Mouse (Mus musculus): ENCODE measurements around the gene Ckmt2. TPM values are rescaled to one million over a fixed set of nuclear protein-coding genes. Genes with fewer than 3 reads are reported as not detected.

Ckmt2 gene
- total RNA-seq (2015; ENCODE audit: low replicate concordance) (not detected in 2 replicates), total RNA-seq (2017; ENCODE audit: low replicate concordance) (not detected in 2 replicates)

- ATAC-seq (replicated peaks; ENCODE audit: low FRiP score, poor library complexity, severe bottlenecking), result no peak
These were observed at the start of gene Ckmt2 for GRCm38 (mm10) chr13:91876741-91877349. Gene Ckmt2, minus strand, starts transcription at chr13:91876885.

GRCm38 (mm10) chr13:91921010-91921409, 44.3 kb upstream of the Ckmt2 start:
- no peak for ATAC-seq (replicated peaks; ENCODE audit: low FRiP score, poor library complexity, severe bottlenecking)

DNA sequence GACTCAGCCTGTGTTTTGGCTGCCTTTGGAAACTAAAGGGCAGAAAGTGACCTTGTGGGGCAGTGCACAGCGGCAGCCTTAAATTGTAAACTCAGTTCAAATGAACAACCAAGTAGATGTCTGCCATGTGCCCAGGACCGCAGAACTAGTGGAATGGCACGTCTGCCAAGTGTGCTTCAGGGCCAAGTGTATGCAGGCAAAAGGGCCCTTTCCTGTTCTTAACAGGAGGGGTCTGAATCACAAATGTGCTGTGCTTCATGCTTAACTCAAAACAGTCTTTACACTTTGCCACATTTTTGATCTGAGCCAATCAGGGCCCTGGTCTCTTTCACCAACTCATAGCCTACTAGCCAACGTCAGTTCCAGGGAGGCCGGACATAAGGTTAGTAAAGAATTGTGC, 42.1 kb upstream of the Ckmt2 start:
- ATAC-seq (replicated peaks; ENCODE audit: low FRiP score, poor library complexity, severe bottlenecking), result no peak

- no peak for ATAC-seq (replicated peaks; ENCODE audit: low FRiP score, poor library complexity, severe bottlenecking)
These were observed 41.1 kb upstream of the Ckmt2 start for GRCm38 (mm10) chr13:91917835-91918234.

DNA sequence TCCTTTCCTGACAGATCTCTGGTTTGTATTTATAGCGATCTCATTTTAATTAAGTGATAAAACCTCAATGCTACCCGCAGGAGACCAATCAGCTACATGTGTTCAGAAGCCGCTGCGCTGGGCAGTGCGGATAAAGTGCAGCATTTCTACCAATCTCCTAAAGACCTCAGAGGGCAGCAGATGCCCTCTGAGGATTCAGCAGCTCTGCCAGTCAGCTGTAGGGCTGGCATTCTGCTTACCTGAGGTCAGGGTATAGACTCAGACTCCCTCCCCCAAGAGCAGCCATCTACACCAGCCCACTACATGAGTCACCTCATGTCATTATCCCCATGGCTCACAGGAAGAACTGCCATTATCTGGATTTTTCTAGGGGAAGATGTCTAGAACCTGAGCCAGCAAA, 39.6 kb upstream of the Ckmt2 start:
- ATAC-seq (replicated peaks; ENCODE audit: low FRiP score, poor library complexity, severe bottlenecking), result no peak

- ATAC-seq (replicated peaks; ENCODE audit: low FRiP score, poor library complexity, severe bottlenecking), result no peak
These were observed 39.0 kb upstream of the Ckmt2 start for GRCm38 (mm10) chr13:91915582-91916239.

DNA sequence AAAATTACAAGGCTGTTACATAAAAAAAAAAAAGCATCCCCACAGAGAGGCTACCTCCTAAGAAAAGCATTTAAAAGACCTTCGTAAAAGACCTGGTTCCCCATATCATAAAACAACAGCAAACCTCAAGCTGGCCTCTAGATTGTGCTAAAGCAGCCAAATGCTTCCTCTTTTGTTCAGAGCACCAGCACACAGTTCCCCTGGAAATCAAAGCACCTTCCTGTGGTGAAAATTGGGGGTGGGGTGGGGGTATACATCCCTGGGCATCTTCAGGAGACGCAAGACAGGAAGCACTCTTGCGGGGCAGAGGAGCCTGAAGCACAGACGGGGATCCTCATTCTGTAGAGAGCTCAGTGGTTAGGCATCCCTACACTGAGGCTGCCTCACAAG, 38.5 kb upstream of the Ckmt2 start:
- no peak for ATAC-seq (replicated peaks; ENCODE audit: low FRiP score, poor library complexity, severe bottlenecking)

DNA sequence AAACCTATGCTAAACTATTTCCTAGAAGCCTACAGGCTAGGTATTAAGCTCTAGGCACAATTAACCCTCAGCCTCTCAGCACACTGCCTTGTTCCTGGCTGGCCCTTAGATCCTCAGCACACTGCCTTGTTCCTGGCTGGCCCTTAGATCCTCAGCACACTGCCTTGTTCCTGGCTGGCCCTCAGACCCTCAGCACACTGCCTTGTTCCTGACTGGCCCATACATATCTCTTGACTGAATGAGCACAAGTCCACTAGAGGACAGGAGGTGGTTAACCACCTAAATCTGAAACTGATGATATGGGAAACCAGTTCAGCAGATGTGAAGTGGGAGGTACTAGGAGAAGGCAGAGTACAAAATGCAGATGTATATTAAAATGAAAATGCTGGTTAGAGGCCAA, 35.0 kb upstream of the Ckmt2 start:
- ATAC-seq (replicated peaks; ENCODE audit: low FRiP score, poor library complexity, severe bottlenecking), result no peak

DNA sequence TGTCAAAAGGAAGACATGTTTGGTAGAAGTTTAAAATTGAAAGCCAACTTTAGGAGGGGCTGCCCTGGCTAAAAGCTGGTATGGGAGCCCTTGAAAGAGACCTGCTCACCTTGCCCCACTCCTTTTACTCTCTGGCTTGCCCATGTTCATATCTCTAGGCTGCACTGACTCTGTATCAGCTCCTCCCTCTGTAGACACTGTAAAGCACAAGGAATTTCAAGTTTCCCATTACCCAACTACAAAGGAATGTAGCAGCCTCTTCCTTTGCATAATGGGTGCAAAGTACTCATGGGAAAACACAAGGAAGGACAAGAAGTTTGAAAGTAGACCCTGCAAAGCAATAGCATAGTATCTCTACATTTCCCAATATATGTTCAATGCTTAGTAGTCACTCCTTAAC, 34.5 kb upstream of the Ckmt2 start:
- ATAC-seq (replicated peaks; ENCODE audit: low FRiP score, poor library complexity, severe bottlenecking), result no peak

DNA sequence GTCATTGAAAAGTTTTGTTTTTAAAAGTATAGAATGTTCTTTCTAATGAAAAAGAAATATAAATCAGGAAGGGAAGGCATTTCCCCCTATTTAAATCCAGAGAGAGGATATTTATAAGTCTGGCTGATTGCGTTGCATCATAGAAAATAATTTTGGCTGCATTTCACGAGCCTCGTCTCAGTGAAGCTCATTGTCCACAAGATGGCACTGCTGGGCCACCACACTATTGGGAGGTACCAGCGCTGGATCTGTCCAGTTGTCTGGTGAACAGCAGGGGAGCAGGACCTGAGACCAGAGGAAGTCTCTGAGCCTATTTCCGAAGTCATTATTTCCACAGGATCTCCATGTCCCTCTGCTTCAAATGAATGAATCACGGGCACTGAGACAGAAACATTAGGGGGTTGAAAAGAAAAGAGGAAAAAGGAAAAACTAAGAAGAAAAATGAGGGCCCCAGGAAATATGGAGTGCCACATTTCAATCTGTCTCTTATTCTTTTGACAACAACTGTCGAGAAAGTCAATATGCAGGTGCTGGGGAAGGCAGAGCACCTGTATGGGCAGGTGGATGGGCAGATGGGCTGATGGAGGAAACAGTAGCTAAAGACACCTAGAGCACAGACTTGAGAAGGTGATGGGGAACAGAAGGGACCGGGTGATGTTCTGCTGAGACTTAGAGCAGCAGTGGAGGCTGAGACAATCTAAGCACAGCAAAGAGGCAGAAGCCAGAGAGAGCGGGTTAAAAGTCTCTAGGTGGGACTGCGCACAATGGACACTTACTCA, 31.7 kb upstream of the Ckmt2 start:
- ATAC-seq (replicated peaks; ENCODE audit: low FRiP score, poor library complexity, severe bottlenecking), result no peak

DNA sequence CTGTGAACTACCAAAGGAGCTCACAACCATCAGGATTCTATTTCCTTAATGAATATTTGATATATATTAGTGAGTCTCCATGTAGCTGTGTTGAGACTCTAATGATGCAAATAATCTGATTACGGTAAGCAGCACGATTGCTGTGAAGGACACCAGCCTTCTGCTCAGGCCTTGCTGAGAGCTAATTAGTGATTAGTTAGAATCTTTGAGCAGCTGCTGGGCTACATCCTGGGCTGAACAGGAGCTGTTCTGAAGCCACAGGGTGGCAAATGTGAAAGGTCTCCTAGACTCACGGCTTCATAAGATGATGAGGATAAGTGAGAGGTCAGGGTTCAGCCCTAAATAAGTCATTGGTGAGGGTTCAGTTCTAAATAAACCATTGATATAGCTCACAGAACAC, 29.7 kb upstream of the Ckmt2 start:
- ATAC-seq (replicated peaks; ENCODE audit: low FRiP score, poor library complexity, severe bottlenecking), result no peak

- ATAC-seq (replicated peaks; ENCODE audit: low FRiP score, poor library complexity, severe bottlenecking), result no peak
These were observed 19.8 kb upstream of the Ckmt2 start for GRCm38 (mm10) chr13:91896476-91896875.

GRCm38 (mm10) chr13:91893132-91893531, 16.4 kb upstream of the Ckmt2 start:
- ATAC-seq (replicated peaks; ENCODE audit: low FRiP score, poor library complexity, severe bottlenecking), result no peak

- ATAC-seq (replicated peaks; ENCODE audit: low FRiP score, poor library complexity, severe bottlenecking), result no peak
These were observed 13.4 kb upstream of the Ckmt2 start for GRCm38 (mm10) chr13:91890031-91890619.

- ATAC-seq (replicated peaks; ENCODE audit: low FRiP score, poor library complexity, severe bottlenecking), result no peak
These were observed 8.2 kb upstream of the Ckmt2 start for GRCm38 (mm10) chr13:91884714-91885386.

DNA sequence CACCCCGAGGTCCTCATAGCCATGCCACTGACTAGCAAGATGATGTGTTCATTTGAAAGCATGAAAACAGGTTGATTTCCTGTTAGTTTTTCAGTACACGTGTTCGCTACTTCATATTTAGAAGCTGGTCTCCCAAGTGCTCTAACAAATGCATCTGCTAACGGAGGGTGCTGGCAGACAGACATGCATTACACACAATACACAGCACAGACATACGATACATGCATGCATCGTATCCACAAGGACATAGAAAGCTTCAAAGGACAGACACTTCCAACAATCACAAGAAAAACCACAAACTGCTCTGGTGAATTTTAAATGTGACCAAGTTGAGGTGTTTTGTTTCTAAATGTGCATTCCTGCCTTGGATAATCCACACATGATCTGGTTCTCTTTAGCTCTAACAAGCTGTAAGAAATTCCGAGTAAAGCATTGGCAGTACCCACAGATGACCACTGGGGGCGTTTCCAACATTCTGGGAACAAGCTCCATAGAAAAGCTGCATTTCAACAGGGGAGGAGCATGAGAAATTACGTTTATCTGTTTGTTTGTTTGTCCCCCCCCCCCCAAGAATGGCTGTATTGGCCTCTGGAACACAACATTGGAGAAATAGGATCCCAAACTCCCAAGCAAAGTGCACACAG, 5.3 kb upstream of the Ckmt2 start:
- ATAC-seq (replicated peaks; ENCODE audit: low FRiP score, poor library complexity, severe bottlenecking), result no peak

DNA sequence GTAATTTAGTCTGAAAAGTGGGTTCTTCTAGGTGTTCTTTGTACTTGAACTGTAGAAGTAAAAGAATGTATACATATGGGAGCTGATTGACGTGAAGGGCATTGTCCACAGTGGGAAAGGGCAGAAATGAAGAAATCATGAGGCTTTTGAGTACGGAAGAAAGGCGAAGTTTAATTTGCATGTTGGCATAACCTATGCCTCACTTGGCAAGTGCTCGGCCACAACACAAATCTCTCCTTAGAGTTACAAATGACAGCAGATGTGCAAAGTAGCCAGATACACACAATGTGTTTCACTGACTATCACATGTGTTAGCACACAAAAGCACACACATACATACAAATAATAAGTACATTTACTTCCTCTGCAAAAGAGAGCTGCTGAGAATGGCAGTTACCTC, 3.6 kb upstream of the Ckmt2 start:
- ATAC-seq (replicated peaks; ENCODE audit: low FRiP score, poor library complexity, severe bottlenecking), result no peak

- ATAC-seq (replicated peaks; ENCODE audit: low FRiP score, poor library complexity, severe bottlenecking), result no peak
These were observed 1.3 kb upstream of the Ckmt2 start for GRCm38 (mm10) chr13:91877996-91878395.

GRCm38 (mm10) chr13:91877350-91877749, 665 bp upstream of the Ckmt2 start:
- no peak for ATAC-seq (replicated peaks; ENCODE audit: low FRiP score, poor library complexity, severe bottlenecking)

GRCm38 (mm10) chr13:91875581-91875980, 1.1 kb downstream of the Ckmt2 start:
- ATAC-seq (replicated peaks; ENCODE audit: low FRiP score, poor library complexity, severe bottlenecking), result no peak
